Mouse (Mus musculus): Measurements from ENCODE around the gene Prdm2. TPM values are rescaled to one million over a fixed set of nuclear protein-coding genes. Genes with fewer than 3 reads are reported as not detected.

Prdm2 gene
- total RNA-seq, 2 experiments from 2014 or later, result 5.4 to 6.7 TPM

GRCm38 (mm10) chr4:143114232-143114979 is 98.4 kb downstream of the Prdm2 start:
- no peak for ATAC-seq (replicated peaks; ENCODE audit: low FRiP score, poor library complexity, severe bottlenecking)

DNA sequence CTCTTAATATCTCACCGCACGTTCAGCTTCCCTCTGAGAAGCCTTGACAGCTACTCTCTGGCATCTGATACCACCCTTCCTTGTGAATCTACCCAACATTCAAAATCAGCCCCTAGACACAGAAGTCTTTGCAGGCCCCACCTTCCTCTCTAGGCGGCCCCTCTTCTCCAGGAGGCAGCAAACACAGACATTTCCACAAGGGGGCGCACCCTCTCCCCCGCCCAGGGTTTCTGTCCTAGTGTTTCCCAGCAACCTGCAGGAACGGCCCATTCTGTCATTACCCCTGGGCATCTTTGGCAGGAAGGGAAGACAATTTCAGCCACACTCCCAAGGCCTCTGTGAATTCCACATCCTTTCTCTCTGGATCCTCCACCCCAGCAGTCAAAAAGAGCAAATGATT is 99.8 kb downstream of the Prdm2 start:
- no peak for ATAC-seq (replicated peaks; ENCODE audit: low FRiP score, poor library complexity, severe bottlenecking)

- ATAC-seq (replicated peaks; ENCODE audit: low FRiP score, poor library complexity, severe bottlenecking), result no peak
Measured at GRCm38 (mm10) chr4:143112439-143112838, 100.4 kb downstream of the Prdm2 start.

DNA sequence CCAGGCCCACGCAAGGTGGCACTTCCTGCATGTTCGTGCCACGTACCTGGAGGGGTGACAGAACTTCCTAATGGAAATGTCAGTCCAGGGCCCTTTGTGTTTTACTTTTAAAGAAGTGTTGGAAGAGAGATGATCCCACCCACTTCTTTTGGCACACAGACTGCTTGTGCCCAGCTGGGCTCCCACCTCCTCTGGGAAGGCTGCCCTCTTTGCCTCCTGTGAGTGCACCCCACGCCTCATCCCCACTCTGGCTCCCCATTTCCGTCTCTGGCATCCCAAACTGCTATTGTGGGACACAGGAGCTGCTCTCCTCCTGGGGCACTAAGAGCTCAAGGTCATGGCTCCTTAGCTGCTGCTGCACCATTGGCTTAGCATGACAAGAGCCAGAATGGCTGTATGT is 100.9 kb downstream of the Prdm2 start:
- no peak for ATAC-seq (replicated peaks; ENCODE audit: low FRiP score, poor library complexity, severe bottlenecking)

DNA sequence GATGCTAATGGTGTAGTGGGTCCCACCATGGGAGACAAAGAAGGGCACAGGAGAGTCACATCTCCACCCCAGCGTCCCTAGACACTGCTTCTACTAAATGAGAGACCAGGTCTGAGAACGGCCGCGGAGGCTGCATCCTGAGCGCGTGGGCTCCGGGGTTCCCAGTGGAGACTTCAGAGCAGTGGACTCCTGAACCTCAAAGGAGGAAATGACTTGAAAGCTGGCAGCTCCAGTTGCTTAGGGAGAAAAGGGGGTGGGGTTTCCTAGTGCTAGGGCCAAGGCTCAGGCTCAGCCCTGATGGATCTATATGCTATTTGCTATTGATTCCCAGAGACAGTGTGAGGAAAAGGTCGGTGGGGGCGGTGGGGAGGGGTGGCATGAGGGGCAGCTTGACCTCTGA is 104.2 kb downstream of the Prdm2 start:
- no peak for ATAC-seq (replicated peaks; ENCODE audit: low FRiP score, poor library complexity, severe bottlenecking)

- ATAC-seq (replicated peaks; ENCODE audit: low FRiP score, poor library complexity, severe bottlenecking), result no peak
Measured at GRCm38 (mm10) chr4:143106971-143107370, 105.8 kb downstream of the Prdm2 start.

DNA sequence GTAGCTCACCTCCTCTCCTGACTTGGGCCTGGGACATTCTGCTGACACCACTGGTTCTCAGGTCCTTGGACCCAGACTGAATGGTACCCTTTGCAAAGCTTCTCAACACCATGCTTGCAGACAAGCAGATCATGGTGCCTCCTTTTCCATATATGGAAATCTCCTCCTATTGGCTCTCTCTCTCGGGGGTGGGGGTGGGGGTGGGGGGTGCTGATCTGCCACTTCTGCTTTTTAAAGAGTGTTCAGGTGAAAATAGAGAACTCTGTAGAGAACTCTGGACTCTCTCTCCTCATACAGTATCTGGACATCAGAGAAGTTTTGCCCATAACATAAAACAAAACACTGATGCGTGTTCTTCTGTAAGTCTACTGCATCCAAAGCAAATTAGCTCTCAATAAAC is 106.2 kb downstream of the Prdm2 start:
- no peak for ATAC-seq (replicated peaks; ENCODE audit: low FRiP score, poor library complexity, severe bottlenecking)

GRCm38 (mm10) chr4:143104739-143105138 is 108.1 kb downstream of the Prdm2 start:
- ATAC-seq (replicated peaks; ENCODE audit: low FRiP score, poor library complexity, severe bottlenecking), result no peak

- no peak for ATAC-seq (replicated peaks; ENCODE audit: low FRiP score, poor library complexity, severe bottlenecking)
Measured at GRCm38 (mm10) chr4:143103811-143104210, 109.0 kb downstream of the Prdm2 start.

GRCm38 (mm10) chr4:143100157-143100556 is 112.6 kb downstream of the Prdm2 start:
- ATAC-seq (replicated peaks; ENCODE audit: low FRiP score, poor library complexity, severe bottlenecking), result no peak

- ATAC-seq (replicated peaks; ENCODE audit: low FRiP score, poor library complexity, severe bottlenecking), result no peak
Measured at GRCm38 (mm10) chr4:143099288-143100039, 113.3 kb downstream of the Prdm2 start.

DNA sequence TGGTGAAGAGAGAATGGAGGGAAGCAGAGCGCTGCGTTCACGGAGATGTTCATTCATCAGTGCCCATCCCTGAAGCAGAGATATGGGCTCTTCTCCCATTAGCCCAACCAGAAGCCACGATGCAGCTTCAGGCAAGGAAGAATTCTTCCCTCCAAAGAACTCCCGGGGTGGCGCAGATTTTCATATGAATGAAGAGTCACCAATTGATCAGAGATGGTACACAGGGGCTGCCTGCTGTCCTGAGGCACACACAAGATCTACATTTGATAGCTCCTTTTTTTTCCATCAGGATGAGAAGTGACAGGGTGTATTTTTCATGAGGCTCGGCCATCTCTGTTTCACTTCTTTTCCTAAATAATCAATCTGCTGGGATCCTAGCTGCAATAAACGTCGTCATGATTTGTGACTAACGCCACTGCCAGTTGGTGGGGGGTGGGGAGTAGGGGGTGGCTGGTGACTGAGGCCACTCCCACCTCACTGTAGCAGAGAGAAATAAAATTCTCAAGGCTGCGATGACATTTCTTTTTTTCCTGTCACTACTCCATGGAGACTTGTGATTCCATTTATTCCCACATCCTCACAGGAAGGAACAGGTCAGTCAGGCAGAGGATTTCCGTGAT is 120.6 kb downstream of the Prdm2 start:
- no peak for ATAC-seq (replicated peaks; ENCODE audit: low FRiP score, poor library complexity, severe bottlenecking)

GRCm38 (mm10) chr4:143090551-143090950 is 122.2 kb downstream of the Prdm2 start:
- no peak for ATAC-seq (replicated peaks; ENCODE audit: low FRiP score, poor library complexity, severe bottlenecking)

GRCm38 (mm10) chr4:143074071-143074765 is 138.6 kb downstream of the Prdm2 start:
- no peak for ATAC-seq (replicated peaks; ENCODE audit: low FRiP score, poor library complexity, severe bottlenecking)

DNA sequence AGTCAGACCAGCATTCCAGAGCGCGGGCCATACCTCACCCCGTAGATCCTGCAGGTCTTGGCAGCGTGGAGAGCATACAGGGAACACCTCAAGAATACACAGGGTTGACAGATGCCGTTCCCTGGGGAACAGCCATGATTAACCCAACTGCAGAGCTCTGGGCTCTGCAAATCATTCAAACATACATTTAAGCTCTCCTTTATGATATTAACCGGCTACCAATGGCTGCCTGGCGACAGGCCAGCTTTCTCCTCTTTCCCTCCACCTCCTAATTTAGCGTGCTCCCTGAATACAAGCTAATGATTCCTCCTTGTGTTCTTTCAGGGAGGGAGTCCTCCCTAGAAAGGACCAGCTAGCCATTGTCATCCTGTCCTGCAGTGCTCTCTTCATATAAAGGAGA is 141.0 kb downstream of the Prdm2 start:
- no peak for ATAC-seq (replicated peaks; ENCODE audit: low FRiP score, poor library complexity, severe bottlenecking)

DNA sequence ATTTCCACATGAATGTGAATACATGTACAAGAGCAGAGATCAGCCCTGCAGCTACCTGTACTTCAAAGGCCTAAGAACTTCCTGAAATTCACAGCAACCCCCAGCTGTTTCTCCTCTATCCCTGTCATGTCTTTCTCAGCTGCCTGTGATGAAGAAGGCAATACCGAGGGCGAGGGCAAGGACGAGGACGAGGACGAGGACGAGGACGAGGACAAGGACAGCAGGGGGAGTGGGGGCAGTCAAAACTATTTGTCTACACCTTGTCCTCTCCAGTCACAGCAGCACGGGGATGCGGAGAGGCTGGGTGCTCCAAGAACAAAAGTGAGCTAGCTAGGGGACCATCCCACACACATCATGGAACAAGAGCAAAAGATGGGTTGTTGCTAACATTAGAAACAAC is 145.8 kb downstream of the Prdm2 start:
- ATAC-seq (replicated peaks; ENCODE audit: low FRiP score, poor library complexity, severe bottlenecking), result no peak

- no peak for ATAC-seq (replicated peaks; ENCODE audit: low FRiP score, poor library complexity, severe bottlenecking)
Measured at GRCm38 (mm10) chr4:143058765-143059344, 153.9 kb downstream of the Prdm2 start.
